Mouse (Mus musculus) liver, embryonic 15.5 days (tissue): Measurements from ENCODE around the gene Padi4. TPM values are rescaled to one million over a fixed set of nuclear protein-coding genes. Genes with fewer than 3 reads are reported as not detected.
A peak's percentile ranks its signal among the peaks of the same experiment; 100 is the strongest.

Source experiments
- ATAC-seq: fragments of 200-750 bp; cut with Nextera tagmentation; 2 replicates; pipeline ENCODE4 v1.8.0; 2017; ENCODE audit warnings: moderate number of reproducible peaks, mild to moderate bottlenecking, moderate library complexity; ENCODE audit not compliant: insufficient read depth
- H3K27ac ChIP-seq: fragments of 300-500 bp; sonication (generic); replicated peaks from 2 replicates; pipeline ENCODE4 v1.5.1; 2015; ENCODE audit warnings: mild to moderate bottlenecking, inconsistent platforms
- H3K27me3 ChIP-seq: fragments of 300-500 bp; sonication (generic); 2 replicates; pipeline ENCODE4 v1.6.1; 2015; ENCODE audit warnings: mild to moderate bottlenecking, inconsistent platforms
- H3K36me3 ChIP-seq: fragments of 300-500 bp; sonication (generic); replicated peaks from 2 replicates; pipeline ENCODE4 v1.6.1; 2015; ENCODE audit warnings: moderate library complexity, mild to moderate bottlenecking, inconsistent platforms
- H3K4me1 ChIP-seq: fragments of 300-500 bp; sonication (generic); replicated peaks from 2 replicates; pipeline ENCODE4 v1.6.1; 2015; ENCODE audit warnings: inconsistent platforms
- H3K4me2 ChIP-seq: fragments of 300-500 bp; sonication (generic); 2 replicates; pipeline ENCODE4 v1.6.1; 2015; ENCODE audit warnings: moderate library complexity, mild to moderate bottlenecking, inconsistent platforms
- H3K4me3 ChIP-seq: fragments of 300-500 bp; sonication (generic); replicated peaks from 2 replicates; pipeline ENCODE4 v1.5.1; 2015; ENCODE audit warnings: mild to moderate bottlenecking, inconsistent platforms
- H3K9ac ChIP-seq: fragments of 300-500 bp; sonication (generic); 2 replicates; pipeline ENCODE4 v1.6.1; 2015; ENCODE audit warnings: moderate library complexity, mild to moderate bottlenecking, inconsistent platforms
- H3K9me3 ChIP-seq: fragments of 300-500 bp; sonication (generic); replicated peaks from 2 replicates; pipeline ENCODE4 v1.6.1; 2016; ENCODE audit warnings: inconsistent platforms
- WGBS: fragments of 180-500 bp; shearing (Covaris S2); methylation state at CpG from one replicate; pipeline ENCODE4 v1.1.7; 2015; ENCODE audit warnings: mixed read lengths; ENCODE audit not compliant: insufficient replicate concordance; 5-methylcytosine and 5-hydroxymethylcytosine counted together
- polyA plus RNA-seq: library from polyadenylated mRNA; unstranded; fragments of >200 nt; fragmentation: Nextera tagmentation; extraction: Ambion mirVana; gene quantifications from 2 replicates; pipeline ENCODE4 v1.2.1, GENCODE M21; 2015

Gene Padi4
- polyA plus RNA-seq, 1 experiment from 2014 or later, result 2.8 TPM

DNA sequence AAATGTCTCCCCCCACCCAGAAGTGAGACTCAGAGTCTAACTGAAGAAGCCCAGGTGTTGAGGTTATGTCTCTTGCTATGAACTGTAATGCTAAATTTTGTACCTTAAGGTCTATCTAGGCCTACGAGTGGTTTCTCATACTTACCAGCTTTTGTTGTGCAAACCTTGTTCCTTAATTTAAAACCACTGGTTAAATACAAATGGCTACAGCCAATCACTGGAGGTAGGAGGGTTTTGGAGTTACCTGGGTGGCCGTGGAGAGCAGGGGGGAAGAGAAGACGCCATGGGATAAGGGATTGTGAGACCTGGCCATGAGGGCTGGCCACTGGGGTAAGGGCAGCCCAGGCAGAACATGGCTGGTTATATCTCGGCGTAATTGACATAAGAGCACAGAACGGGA lies 14.2 kb upstream of the Padi4 start:
- ATAC-seq, result no peak
- 45% methylated on average over 6 of the region's 6 CpGs for WGBS
- Histone ChIP-seq H3K27me3 (no peaks in the 10 kb centered on the region), H3K4me1 (peaks cover 12% of the 10 kb centered on the region; the same call in 1 of the 2 replicates), H3K9ac (no peak overlapping the region), H3K4me3 (no peak overlapping the region), H3K4me2 (no peak overlapping the region), H3K36me3 (no peaks in the 10 kb centered on the region), H3K27ac (peak overlapping the region; percentile 57), H3K9me3 (no peaks in the 10 kb centered on the region)

- no peaks in the 10 kb centered on the region for H3K27me3 ChIP-seq
- H3K9ac ChIP-seq, result no peak overlapping the region
- 25% methylated on average over 4 of the region's 4 CpGs for WGBS
- peak overlapping the region; percentile 57 for H3K27ac ChIP-seq
- H3K36me3 ChIP-seq, result no peaks in the 10 kb centered on the region
- peaks cover 12% of the 10 kb centered on the region; the same call in 1 of the 2 replicates for H3K4me1 ChIP-seq
- no peaks in the 10 kb centered on the region for H3K9me3 ChIP-seq
- ATAC-seq, result peak; percentile 18; the same call in 1 of the 2 replicates
- H3K4me3 ChIP-seq, result no peak overlapping the region
- no peak overlapping the region for H3K4me2 ChIP-seq
Observed at GRCm38 (mm10) chr4:140787414-140787813, 13.4 kb upstream of the Padi4 start.

GRCm38 (mm10) chr4:140785217-140785616 lies 11.2 kb upstream of the Padi4 start:
- Histone ChIP-seq H3K4me3 (no peak overlapping the region), H3K27me3 (no peaks in the 10 kb centered on the region), H3K9ac (no peak overlapping the region), H3K9me3 (no peaks in the 10 kb centered on the region), H3K27ac (no peak overlapping the region), H3K4me2 (no peak overlapping the region), H3K4me1 (peaks cover 8% of the 10 kb centered on the region; the same call in 1 of the 2 replicates), H3K36me3 (no peaks in the 10 kb centered on the region)
- no peak for ATAC-seq
- WGBS, result 57% methylated on average over 5 of the region's 5 CpGs

DNA sequence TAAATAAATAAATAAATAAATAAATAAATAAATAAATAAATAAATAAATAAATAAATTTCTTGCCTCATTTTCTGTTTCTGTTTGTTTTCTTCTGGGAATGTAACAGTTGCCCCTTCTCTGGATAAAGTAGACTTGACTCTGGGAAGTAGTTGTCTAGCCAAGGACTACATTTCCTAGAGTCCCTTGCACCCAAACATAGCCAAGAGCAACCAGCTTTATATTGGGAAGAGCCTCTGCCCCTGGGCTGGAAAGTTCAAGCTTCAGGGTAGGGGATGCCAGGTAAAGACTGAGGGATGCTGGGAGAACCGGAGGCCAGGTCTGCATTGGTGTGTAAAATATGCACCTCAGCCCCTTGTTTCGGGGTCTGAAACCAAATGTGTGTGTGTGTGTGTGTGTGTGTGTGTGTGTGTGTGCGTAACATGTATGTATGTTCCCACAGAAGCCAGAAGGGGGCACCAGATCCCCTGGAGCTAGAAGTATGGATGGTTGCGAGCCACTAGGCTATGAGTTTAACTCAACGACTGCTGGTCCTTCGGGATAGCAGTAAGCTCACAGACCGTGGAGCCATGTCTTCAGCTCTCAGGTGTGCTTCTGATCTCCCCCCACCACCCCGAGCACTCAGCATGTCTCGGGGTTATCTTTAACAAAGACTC lies 10.4 kb upstream of the Padi4 start:
- ATAC-seq, result no peak
- WGBS, result 80% methylated on average over 9 of the region's 9 CpGs
- Histone ChIP-seq H3K36me3 (no peaks in the 10 kb centered on the region), H3K9ac (no peak overlapping the region), H3K27me3 (no peaks in the 10 kb centered on the region), H3K9me3 (no peaks in the 10 kb centered on the region), H3K27ac (no peak overlapping the region), H3K4me3 (no peak overlapping the region), H3K4me1 (no peaks in the 10 kb centered on the region; the same call in 1 of the 2 replicates), H3K4me2 (no peak overlapping the region)

GRCm38 (mm10) chr4:140782821-140783220 lies 8.8 kb upstream of the Padi4 start:
- no peaks in the 10 kb centered on the region for H3K9me3 ChIP-seq
- ATAC-seq, result no peak
- no peak overlapping the region for H3K4me3 ChIP-seq
- H3K27ac ChIP-seq, result no peak overlapping the region
- H3K9ac ChIP-seq, result no peak overlapping the region
- 0 out of 2 replicates have a peak overlapping the region, but pooled peaks have one; percentile 1 for H3K4me2 ChIP-seq
- no peaks in the 10 kb centered on the region; the same call in 1 of the 2 replicates for H3K4me1 ChIP-seq
- WGBS, result 38% methylated on average over 9 of the region's 9 CpGs
- no peaks in the 10 kb centered on the region for H3K36me3 ChIP-seq
- H3K27me3 ChIP-seq, result no peaks in the 10 kb centered on the region

- Histone ChIP-seq H3K4me1 (no peaks in the 10 kb centered on the region; the same call in 1 of the 2 replicates), H3K27me3 (no peaks in the 10 kb centered on the region), H3K9ac (no peak overlapping the region), H3K4me2 (no peak overlapping the region), H3K27ac (0 out of 2 replicates have a peak overlapping the region, but pooled peaks have one; percentile 11), H3K36me3 (no peaks in the 10 kb centered on the region), H3K9me3 (no peaks in the 10 kb centered on the region), H3K4me3 (no peak overlapping the region)
- WGBS, result 71% methylated on average over 14 of the region's 14 CpGs
- 0 out of 2 replicates have a peak, but pooled peaks have one; percentile 18 for ATAC-seq
Observed at GRCm38 (mm10) chr4:140780507-140780906, 6.5 kb upstream of the Padi4 start.

DNA sequence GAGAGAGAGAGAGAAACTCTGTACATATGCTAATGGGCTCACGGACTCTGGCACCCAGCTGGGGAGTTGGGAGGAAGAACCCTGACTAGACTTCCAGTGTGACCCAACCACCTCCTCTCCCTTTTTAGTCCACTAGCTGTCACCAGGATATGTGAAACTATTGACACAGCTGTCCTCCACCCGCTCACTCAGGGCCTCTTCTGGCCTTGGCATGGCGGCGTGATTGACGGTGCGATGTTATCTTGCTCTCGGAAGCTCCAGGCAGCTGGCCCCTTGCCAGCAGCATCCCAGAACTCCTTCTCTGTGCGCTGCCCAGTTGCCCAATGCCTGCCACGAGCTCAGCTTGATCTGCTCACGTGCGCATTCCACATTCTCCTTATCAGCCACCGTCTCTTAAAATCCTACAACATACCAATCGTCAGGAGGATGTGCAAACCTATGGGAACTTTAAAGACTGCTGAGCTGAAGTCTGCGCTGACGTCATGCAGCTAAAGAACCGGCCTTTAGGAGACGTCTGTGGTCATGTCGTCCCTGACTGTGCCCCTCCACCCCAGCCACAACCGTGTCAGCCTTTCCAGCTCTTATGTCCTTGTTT lies 5.9 kb upstream of the Padi4 start:
- H3K4me1 ChIP-seq, result peaks cover 1% of the 10 kb centered on the region; the same call in 1 of the 2 replicates
- H3K27ac ChIP-seq, result peak overlapping the region; percentile 11; the same call in 1 of the 2 replicates
- WGBS, result 40% methylated on average over 19 of the region's 19 CpGs
- no peak overlapping the region for H3K4me3 ChIP-seq
- no peak overlapping the region for H3K9ac ChIP-seq
- H3K9me3 ChIP-seq, result no peaks in the 10 kb centered on the region
- no peaks in the 10 kb centered on the region for H3K27me3 ChIP-seq
- peak overlapping the region; percentile 6; the same call in 1 of the 2 replicates for H3K4me2 ChIP-seq
- ATAC-seq, result peak; percentile 38; the same call in 1 of the 2 replicates
- no peaks in the 10 kb centered on the region for H3K36me3 ChIP-seq

DNA sequence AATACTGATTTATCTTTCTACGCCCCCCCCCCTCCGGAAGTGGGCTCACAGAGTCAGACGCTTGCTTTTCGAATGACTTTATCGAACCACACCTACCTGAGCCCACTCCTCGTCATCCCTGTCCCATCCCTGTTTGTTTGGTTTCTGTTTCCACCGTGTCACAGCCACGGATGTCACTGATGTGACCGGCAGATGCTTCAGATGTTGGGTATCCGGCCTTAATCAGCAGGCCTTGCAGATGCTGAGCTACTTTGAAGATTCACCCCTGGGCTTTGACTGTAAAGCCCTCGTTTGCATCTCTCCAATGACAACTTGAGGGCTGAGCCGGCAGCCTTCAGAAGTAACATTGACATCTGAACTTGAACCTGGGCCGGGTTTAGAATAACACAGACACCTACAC lies 2.6 kb upstream of the Padi4 start:
- H3K9me3 ChIP-seq, result no peaks in the 10 kb centered on the region
- ATAC-seq, result no peak
- H3K27me3 ChIP-seq, result no peaks in the 10 kb centered on the region
- no peak overlapping the region for H3K27ac ChIP-seq
- 57% methylated on average over 13 of the region's 13 CpGs for WGBS
- H3K4me2 ChIP-seq, result no peak overlapping the region
- no peak overlapping the region for H3K4me3 ChIP-seq
- H3K36me3 ChIP-seq, result no peaks in the 10 kb centered on the region
- H3K4me1 ChIP-seq, result peaks cover 5% of the 10 kb centered on the region; the same call in 1 of the 2 replicates
- H3K9ac ChIP-seq, result no peak overlapping the region

DNA sequence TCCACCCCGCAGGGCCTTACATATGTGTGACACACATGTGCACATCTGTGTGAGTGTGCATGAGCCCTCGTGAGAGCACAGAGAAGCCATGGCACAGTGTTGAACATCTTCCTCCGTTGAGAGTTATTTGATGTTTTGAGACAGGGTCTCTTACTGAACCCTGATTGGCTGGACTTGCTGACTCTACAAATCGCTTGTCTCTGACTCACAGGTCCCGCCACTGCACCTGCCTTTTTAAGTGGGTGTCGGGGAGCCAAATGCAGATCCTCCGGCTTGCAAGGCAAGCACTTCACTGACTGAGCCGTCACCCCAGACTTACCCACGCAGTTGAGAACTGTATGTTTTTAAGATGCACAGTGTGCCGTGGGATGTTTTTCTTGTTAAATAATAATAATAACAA lies 1.8 kb upstream of the Padi4 start:
- ATAC-seq, result no peak
- Histone ChIP-seq H3K36me3 (no peaks in the 10 kb centered on the region), H3K27ac (no peak overlapping the region), H3K4me1 (peaks cover 10% of the 10 kb centered on the region; the same call in 1 of the 2 replicates), H3K4me2 (no peak overlapping the region), H3K9me3 (no peaks in the 10 kb centered on the region), H3K27me3 (no peaks in the 10 kb centered on the region), H3K4me3 (no peak overlapping the region), H3K9ac (no peak overlapping the region)
- WGBS, result 74% methylated on average over 10 of the region's 10 CpGs

DNA sequence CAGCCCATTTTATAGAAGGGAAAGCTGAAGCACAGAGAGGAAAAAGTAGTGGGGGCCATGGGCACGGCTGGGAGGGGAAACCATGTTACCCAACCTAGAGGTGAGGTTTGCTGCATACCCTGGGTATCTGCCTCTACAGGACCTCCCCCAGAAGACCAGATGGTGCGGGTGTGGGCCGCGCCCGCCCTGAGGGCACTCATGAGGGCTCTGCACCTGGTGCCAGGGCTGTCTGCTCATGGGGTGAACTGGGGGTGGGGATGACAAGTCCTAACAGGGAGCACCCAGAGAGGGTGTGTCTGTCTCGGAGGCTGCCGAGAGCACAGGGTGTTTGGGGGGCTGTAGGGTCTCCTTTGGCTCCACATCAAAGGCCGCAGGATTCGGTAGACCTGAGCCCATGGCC lies 857 bp upstream of the Padi4 start:
- Histone ChIP-seq H3K36me3 (no peaks in the 10 kb centered on the region), H3K27ac (no peak overlapping the region), H3K9ac (no peak overlapping the region), H3K4me3 (no peak overlapping the region), H3K9me3 (no peaks in the 10 kb centered on the region), H3K27me3 (no peaks in the 10 kb centered on the region), H3K4me1 (peaks cover 19% of the 10 kb centered on the region), H3K4me2 (no peak overlapping the region)
- WGBS, result 73% methylated on average over 9 of the region's 9 CpGs
- no peak for ATAC-seq

DNA sequence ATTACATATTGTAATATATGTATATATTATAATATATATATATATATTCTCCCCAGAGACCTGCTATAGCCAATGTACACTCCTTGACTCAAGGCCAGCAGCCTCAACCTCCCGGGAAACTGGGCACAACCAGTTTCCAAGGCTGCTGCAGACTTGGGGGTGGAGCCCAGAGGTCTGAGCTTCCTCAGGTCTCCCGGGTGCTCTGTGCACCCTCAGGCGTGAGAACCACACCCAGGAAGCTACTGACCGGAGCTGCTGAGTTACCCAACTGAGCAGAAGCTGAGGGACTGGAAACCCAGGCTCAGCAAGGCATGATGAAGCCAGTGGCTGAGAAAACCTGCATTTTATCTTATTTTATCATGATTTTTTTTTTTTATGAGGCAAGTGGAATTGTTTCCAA lies 2.9 kb downstream of the Padi4 start:
- Histone ChIP-seq H3K4me3 (no peak overlapping the region), H3K27me3 (no peaks in the 10 kb centered on the region), H3K9ac (no peak overlapping the region), H3K36me3 (no peaks in the 10 kb centered on the region), H3K27ac (no peak overlapping the region), H3K4me1 (peaks cover 28% of the 10 kb centered on the region), H3K4me2 (no peak overlapping the region; the same call in 1 of the 2 replicates), H3K9me3 (no peaks in the 10 kb centered on the region)
- no peak for ATAC-seq
- 12% methylated on average over 4 of the region's 4 CpGs for WGBS
